Mouse (Mus musculus): Measurements from ENCODE around the gene Ace2. TPM values are rescaled to one million over a fixed set of nuclear protein-coding genes. Genes with fewer than 3 reads are reported as not detected.

The Ace2 gene
- polyA plus RNA-seq (2014; fragmentation: Illumina TruSeq; extraction: RNeasy Lipid Tissue Mini Kit (QIAGEN cat#74804); ENCODE audit: low read depth, low replicate concordance) = 18.1 TPM

GRCm38 (mm10) chrX:164139032-164139431, at the start of gene Ace2:
Gene Ace2, plus strand, starts transcription at chrX:164139332.

Other genes with a start within 250 kb of the Ace2 start
- 67.1 TPM for gene Ap1s2, start 230.3 kb upstream of the Ace2 start, polyA plus RNA-seq (2014; fragmentation: Illumina TruSeq; extraction: RNeasy Lipid Tissue Mini Kit (QIAGEN cat#74804); ENCODE audit: low read depth, low replicate concordance)
- gene Zrsr2, start 180.7 kb upstream of the Ace2 start, polyA plus RNA-seq (2014; fragmentation: Illumina TruSeq; extraction: RNeasy Lipid Tissue Mini Kit (QIAGEN cat#74804); ENCODE audit: low read depth, low replicate concordance) = 88.2 TPM
- 3.3 TPM for gene Car5b, start 111.3 kb upstream of the Ace2 start, polyA plus RNA-seq (2014; fragmentation: Illumina TruSeq; extraction: RNeasy Lipid Tissue Mini Kit (QIAGEN cat#74804); ENCODE audit: low read depth, low replicate concordance)
- gene Siah1b, start 62.8 kb upstream of the Ace2 start, polyA plus RNA-seq (2014; fragmentation: Illumina TruSeq; extraction: RNeasy Lipid Tissue Mini Kit (QIAGEN cat#74804); ENCODE audit: low read depth, low replicate concordance) = 8.4 TPM
- not detected for gene Cltrn, start 50.5 kb upstream of the Ace2 start, polyA plus RNA-seq (2014; fragmentation: Illumina TruSeq; extraction: RNeasy Lipid Tissue Mini Kit (QIAGEN cat#74804); ENCODE audit: low read depth, low replicate concordance)
- gene Bmx, start 118.9 kb downstream of the Ace2 start, polyA plus RNA-seq (2014; fragmentation: Illumina TruSeq; extraction: RNeasy Lipid Tissue Mini Kit (QIAGEN cat#74804); ENCODE audit: low read depth, low replicate concordance) = 4.4 TPM
- 9.7 TPM for gene Pir, start 130.0 kb downstream of the Ace2 start, polyA plus RNA-seq (2014; fragmentation: Illumina TruSeq; extraction: RNeasy Lipid Tissue Mini Kit (QIAGEN cat#74804); ENCODE audit: low read depth, low replicate concordance)
- 3.4 TPM for gene Vegfd, start 234.0 kb downstream of the Ace2 start, polyA plus RNA-seq (2014; fragmentation: Illumina TruSeq; extraction: RNeasy Lipid Tissue Mini Kit (QIAGEN cat#74804); ENCODE audit: low read depth, low replicate concordance)